Mouse (Mus musculus): ENCODE results near the gene Fam221b. TPM values are rescaled to one million over a fixed set of nuclear protein-coding genes. Genes with fewer than 3 reads are reported as not detected.

The Fam221b gene
- not detected in 2 replicates for polyA plus RNA-seq (2012; ENCODE audit: low replicate concordance)

GRCm38 (mm10) chr4:43668782-43669427 is at the start of gene Fam221b, which contains the start of gene Tmem8b:
Gene Fam221b (minus strand): TSS chr4:43669145.
Gene Tmem8b (plus strand): TSS chr4:43668971.

DNA sequence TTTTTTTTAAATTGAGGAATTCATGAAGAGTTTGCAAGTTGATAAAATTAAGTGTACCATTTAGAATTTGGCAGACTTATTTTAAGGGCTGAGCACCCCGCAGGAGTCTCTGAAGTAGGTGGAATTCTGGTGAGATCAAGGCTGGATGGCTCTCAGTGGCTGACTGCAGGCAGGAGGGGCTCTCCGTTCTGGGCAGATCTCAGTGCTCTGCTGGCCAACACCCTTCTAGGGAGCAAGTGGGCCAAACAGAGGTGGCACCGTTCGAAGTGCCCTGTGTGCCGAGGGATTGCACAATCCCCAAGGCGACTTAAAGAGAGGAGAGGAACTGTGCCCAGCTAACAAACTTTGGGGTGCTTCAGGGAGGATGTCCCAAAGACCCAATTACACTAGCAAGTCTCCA is 40.9 kb upstream of the Fam221b start, which contains the start of gene Olfr71:
Gene Olfr71 (minus strand): TSS at position 387 of the 400 bp plus-strand sequence.

DNA sequence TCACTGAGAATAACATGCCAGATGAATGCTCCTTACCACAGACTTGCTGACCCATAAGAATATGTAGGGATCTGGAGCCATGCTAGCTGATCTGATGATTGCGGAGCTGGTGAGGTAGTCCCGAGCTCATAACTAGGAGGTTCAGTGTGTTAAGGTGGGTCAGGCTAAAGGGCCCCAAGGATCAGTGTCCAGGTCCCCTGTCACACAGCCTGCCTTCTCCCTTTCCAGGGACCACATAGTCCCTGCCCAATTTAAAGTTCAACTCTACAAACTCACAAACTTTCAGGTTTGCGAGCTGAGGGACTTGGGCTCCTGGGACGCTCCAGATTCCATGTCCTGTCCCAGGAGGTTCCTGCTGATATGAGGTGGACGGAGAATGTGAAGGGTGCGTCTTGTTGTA is 31.8 kb upstream of the Fam221b start, which contains the start of gene Olfr70:
Gene Olfr70 (minus strand): TSS at position 101 of the 400 bp plus-strand sequence.

GRCm38 (mm10) chr4:43656339-43657109 is 12.4 kb downstream of the Fam221b start, which contains the start of gene Hint2:
Gene Hint2 (minus strand): TSS chr4:43656466.

GRCm38 (mm10) chr4:43653161-43654015 is 15.6 kb downstream of the Fam221b start, which contains the start of gene Spag8:
Gene Spag8 (minus strand): TSS chr4:43653594.

DNA sequence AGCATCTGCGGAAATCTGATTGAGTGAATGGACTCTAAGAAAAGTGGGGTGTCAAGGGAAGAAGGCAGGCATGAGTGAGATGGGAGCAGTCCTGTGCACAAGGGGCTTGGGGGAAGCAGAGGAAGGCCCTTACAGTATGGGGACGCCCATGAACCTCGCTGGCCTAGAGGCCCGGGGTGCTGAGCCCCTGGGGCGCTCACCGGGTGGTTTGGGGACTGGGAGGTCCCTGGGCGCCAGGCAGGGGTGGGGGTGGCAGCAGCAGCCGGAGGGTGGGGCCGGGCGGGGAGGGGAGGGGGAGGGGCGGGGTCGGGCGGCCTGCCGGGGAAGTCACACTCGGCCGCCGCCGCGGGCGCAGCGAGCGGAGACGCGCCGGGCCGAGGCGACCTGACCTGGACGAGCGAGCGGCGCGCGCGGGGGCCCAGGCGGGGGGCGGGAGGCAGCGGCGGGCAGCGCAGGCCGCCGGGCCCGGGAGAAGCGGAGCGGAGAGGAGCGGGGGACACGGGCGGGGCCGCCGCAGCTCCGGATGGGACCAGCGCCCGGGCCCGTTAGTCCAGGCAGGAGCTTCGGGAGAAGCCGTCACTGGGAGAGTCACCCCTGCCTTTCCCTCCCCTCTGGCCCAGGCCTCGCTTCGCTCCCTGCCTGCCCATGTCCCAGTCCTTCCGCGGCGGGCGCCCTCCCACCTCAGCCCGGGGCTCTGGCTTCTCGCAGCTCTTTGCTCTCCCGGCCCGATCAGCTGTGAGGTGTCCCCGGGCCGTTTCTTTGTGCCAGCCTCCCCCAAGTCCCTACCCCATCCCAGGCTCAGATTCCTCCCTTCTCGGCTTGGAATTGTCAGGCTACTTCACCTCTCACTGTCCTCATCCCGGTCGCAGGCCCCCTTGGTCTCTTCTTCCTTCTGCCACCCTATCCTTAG is 37.6 kb downstream of the Fam221b start, which contains the start of gene Npr2:
Gene Npr2 (plus strand): TSS at position 890 of the 910 bp plus-strand sequence.

Other genes starting within 250 kb of the Fam221b start
- not detected in 2 replicates for gene Fam166b, start 240.0 kb downstream of the Fam221b start, polyA plus RNA-seq (2012; ENCODE audit: low replicate concordance)
- 61.5 and 66.9 TPM in 2 replicates for gene Tesk1, start 227.2 kb downstream of the Fam221b start, polyA plus RNA-seq (2012; ENCODE audit: low replicate concordance)
- 13.1 and 30.5 TPM in 2 replicates for gene Cd72, start 214.5 kb downstream of the Fam221b start, polyA plus RNA-seq (2012; ENCODE audit: low replicate concordance)
- gene Sit1, start 185.4 kb downstream of the Fam221b start, polyA plus RNA-seq (2012; ENCODE audit: low replicate concordance): 2.5 and 7.0 TPM in 2 replicates
- 57.3 and 118 TPM in 2 replicates for gene Ccdc107, start 176.2 kb downstream of the Fam221b start, polyA plus RNA-seq (2012; ENCODE audit: low replicate concordance)
- gene Arhgef39, start 169.4 kb downstream of the Fam221b start, polyA plus RNA-seq (2012; ENCODE audit: low replicate concordance): 10.8 and 15.0 TPM in 2 replicates
- gene Car9, start 162.2 kb downstream of the Fam221b start, polyA plus RNA-seq (2012; ENCODE audit: low replicate concordance): 0.71 TPM in 1 of 2 replicates, not detected in the other
- gene Tpm2, start 145.4 kb downstream of the Fam221b start, polyA plus RNA-seq (2012; ENCODE audit: low replicate concordance): 1.2 and 2.0 TPM in 2 replicates
- gene Creb3, start 106.8 kb downstream of the Fam221b start, polyA plus RNA-seq (2012; ENCODE audit: low replicate concordance): 2.3 and 2.7 TPM in 2 replicates
- 171 and 216 TPM in 2 replicates for gene Tln1, start 106.5 kb downstream of the Fam221b start, polyA plus RNA-seq (2012; ENCODE audit: low replicate concordance)
- 10.0 and 92.3 TPM in 2 replicates for gene Rgp1, start 90.4 kb downstream of the Fam221b start, polyA plus RNA-seq (2012; ENCODE audit: low replicate concordance)
- gene Gba2, start 90.3 kb downstream of the Fam221b start, polyA plus RNA-seq (2012; ENCODE audit: low replicate concordance): 5.8 and 15.7 TPM in 2 replicates
- gene Msmp, start 84.7 kb downstream of the Fam221b start, polyA plus RNA-seq (2012; ENCODE audit: low replicate concordance): not detected in 2 replicates
- 0.08 and 0.18 TPM in 2 replicates for gene Npr2, start 37.2 kb downstream of the Fam221b start, polyA plus RNA-seq (2012; ENCODE audit: low replicate concordance)
- gene Spag8, start 15.6 kb downstream of the Fam221b start, polyA plus RNA-seq (2012; ENCODE audit: low replicate concordance): not detected in 2 replicates
- gene Hint2, start 12.7 kb downstream of the Fam221b start, polyA plus RNA-seq (2012; ENCODE audit: low replicate concordance): 13.6 and 20.8 TPM in 2 replicates
- gene Tmem8b, start 174 bp downstream of the Fam221b start, polyA plus RNA-seq (2012; ENCODE audit: low replicate concordance): 0.60 and 1.3 TPM in 2 replicates
- gene Olfr70, start 31.7 kb upstream of the Fam221b start, polyA plus RNA-seq (2012; ENCODE audit: low replicate concordance): not detected in 2 replicates
- 0.15 TPM in 1 of 2 replicates, not detected in the other for gene Olfr71, start 41.1 kb upstream of the Fam221b start, polyA plus RNA-seq (2012; ENCODE audit: low replicate concordance)
- gene Hrct1, start 58.0 kb upstream of the Fam221b start, polyA plus RNA-seq (2012; ENCODE audit: low replicate concordance): 0.11 TPM in 1 of 2 replicates, not detected in the other
- 0.03 TPM in 1 of 2 replicates, not detected in the other for gene Spaar, start 60.9 kb upstream of the Fam221b start, polyA plus RNA-seq (2012; ENCODE audit: low replicate concordance)
- not detected in 2 replicates for gene Olfr159, start 101.9 kb upstream of the Fam221b start, polyA plus RNA-seq (2012; ENCODE audit: low replicate concordance)
- not detected in 2 replicates for gene Olfr156, start 154.8 kb upstream of the Fam221b start, polyA plus RNA-seq (2012; ENCODE audit: low replicate concordance)
- gene Olfr157, start 171.1 kb upstream of the Fam221b start, polyA plus RNA-seq (2012; ENCODE audit: low replicate concordance): not detected in 2 replicates
- not detected in 2 replicates for gene Olfr155, start 182.4 kb upstream of the Fam221b start, polyA plus RNA-seq (2012; ENCODE audit: low replicate concordance)
- 0.30 TPM in 1 of 2 replicates, not detected in the other for gene Reck, start 206.4 kb upstream of the Fam221b start, polyA plus RNA-seq (2012; ENCODE audit: low replicate concordance)

Measured in leukemia stem cell, adult 10-12 weeks (primary cell).